Mouse (Mus musculus) G1E-ER4 (cell line): ENCODE results near the gene Car5a. TPM values are rescaled to one million over a fixed set of nuclear protein-coding genes. Genes with fewer than 3 reads are reported as not detected.
A peak's percentile ranks its signal among the peaks of the same experiment; 100 is the strongest.

Source experiments
- GATA1 ChIP-seq: IDR thresholded peaks from one replicate; pipeline ENCODE4 v1.8.0; 2012; ENCODE audit warnings: low read length, inconsistent platforms
- polyA plus RNA-seq: library from polyadenylated mRNA; stranded (reverse); fragments of >175 nt; gene quantifications from 2 replicates; pipeline ENCODE4 v1.2.3, GENCODE M21; 2012

Car5a gene
- polyA plus RNA-seq, 1 experiment = 1.0 TPM

DNA sequence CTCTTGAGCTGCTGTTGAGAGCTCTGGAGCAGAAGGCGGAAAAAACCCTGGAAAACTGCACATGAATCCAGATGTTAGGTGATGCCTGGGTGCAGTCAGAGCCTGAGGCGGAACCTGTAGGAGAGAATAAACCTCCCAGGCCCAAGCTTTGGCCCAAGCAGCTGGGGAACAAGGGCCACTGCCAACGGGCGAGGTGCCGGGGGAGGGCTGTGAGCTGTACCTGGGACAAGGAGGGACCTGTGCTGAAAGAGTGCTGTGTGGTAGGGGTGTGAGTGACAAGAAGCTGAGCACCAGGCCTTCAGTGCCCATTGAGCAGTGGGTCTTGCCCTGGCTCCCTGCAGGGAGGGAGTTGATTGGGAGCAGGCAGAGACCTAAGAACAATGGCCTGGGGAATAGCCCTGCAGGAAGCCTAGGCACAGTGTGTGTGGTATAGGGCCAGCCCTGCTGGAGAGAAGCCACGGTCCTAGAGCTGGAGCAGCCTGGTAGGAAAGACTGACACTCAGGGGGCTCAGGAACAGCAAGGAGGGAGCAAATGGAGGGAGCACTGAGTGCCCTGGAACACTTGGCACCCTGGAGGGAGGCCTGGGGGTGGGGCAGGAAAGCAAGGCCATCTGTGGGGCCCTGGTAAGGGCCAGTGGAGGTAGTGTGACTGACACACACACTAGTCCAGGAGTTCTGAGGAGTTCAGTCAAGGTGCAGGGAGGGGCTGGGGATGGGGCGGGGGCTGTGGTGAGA lies 22.2 kb upstream of the Car5a start:
- no peak for TF ChIP-seq GATA1

- TF ChIP-seq GATA1 = no peak
Measured at GRCm38 (mm10) chr8:121966110-121966509, 21.4 kb upstream of the Car5a start.

- no peak for TF ChIP-seq GATA1
Measured at GRCm38 (mm10) chr8:121964716-121965512, 20.2 kb upstream of the Car5a start.

GRCm38 (mm10) chr8:121962892-121963291 lies 18.2 kb upstream of the Car5a start:
- TF ChIP-seq GATA1 = no peak

DNA sequence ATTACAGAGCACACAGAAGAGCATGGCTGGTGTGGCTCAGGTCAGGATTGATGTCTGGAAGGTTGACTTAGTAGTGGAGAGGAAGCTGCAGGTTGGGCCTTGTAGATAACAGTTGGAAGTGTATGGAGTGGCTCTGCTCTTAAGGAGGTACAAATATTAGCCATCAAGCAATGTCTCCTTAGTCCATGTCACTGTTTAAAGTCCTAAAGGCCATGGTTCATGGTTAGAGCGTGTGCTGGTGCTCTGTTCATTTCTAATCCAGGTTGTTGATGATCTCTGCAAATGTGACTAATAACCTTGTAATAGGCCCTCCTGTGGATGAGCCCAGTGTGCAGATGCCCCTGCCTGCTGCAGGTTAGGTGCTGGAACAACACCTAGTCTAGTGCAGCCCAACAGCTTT lies 13.7 kb upstream of the Car5a start:
- no peak for TF ChIP-seq GATA1

GRCm38 (mm10) chr8:121955825-121956500 lies 11.3 kb upstream of the Car5a start:
- peak; percentile 96 for TF ChIP-seq GATA1

GRCm38 (mm10) chr8:121954981-121955555 lies 10.4 kb upstream of the Car5a start:
- TF ChIP-seq GATA1 = no peak

- TF ChIP-seq GATA1 = no peak
Measured at GRCm38 (mm10) chr8:121953821-121954545, 9.3 kb upstream of the Car5a start.

GRCm38 (mm10) chr8:121952800-121953199 lies 8.1 kb upstream of the Car5a start:
- TF ChIP-seq GATA1 = no peak

DNA sequence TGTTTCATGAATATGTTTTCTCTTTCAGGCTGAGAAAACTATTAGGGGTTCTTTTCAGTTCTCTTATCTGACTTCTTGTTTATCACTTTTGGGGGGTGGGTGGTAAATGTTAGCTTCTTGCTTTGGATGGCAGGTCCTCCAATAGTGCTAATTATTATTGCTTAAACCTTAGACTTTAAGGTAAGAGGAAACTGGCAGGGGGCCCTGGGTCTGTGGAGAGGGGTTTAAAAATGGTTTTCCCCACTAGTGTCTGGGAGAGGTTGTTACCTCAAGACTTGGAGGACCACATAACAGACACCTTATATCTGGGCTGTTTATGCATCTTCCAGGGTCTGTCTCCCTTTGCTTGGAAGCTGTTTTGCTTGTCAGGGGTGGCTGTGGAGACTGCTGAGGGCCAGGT lies 7.4 kb upstream of the Car5a start:
- no peak for TF ChIP-seq GATA1

GRCm38 (mm10) chr8:121951656-121952009 lies 6.9 kb upstream of the Car5a start:
- no peak for TF ChIP-seq GATA1

GRCm38 (mm10) chr8:121950749-121951655 lies 6.3 kb upstream of the Car5a start:
- no peak for TF ChIP-seq GATA1

DNA sequence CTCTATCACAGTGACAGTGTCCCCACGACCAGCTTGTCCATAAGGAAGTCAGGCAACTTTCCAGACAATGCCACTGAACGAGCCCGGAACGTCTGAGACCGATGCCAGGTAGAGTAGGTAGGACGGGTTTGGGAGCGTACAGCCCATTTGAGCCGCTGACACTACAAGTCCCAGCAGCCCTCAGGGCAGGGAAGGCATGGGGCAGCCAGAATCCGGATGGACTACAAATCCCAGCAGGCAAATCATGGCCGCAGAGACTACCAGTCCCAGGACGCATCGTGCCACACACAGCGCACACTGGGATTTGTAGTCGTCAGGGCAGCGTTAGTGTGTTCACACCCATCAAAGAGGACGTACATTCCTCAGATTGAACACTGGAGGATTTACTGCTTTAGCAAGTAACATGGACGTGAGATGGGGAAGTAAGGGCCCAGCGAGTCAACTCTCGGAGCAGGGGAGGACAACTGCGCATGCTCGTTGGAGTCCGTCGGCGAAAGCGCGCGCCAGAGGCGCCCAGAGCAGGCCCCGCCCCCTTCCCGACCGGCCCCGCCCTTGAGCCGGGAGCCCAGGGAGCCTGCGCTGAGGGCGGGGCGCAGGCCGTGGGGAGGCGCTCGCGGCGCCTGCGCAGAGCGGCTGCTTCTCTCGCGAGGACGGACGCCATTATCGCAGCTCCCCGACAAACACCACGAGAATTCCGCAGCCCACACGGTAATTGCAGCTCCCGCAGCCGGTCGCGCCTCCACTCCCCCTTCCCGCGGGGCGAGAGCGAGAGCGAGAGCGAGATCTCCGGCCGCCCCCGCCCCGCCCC lies 5.4 kb upstream of the Car5a start:
- TF ChIP-seq GATA1 = no peak

GRCm38 (mm10) chr8:121949222-121949800 lies 4.6 kb upstream of the Car5a start, which contains the start of gene Banp:
Gene Banp (plus strand): TSS chr8:121949750.
- TF ChIP-seq GATA1 = no peak
